Mouse (Mus musculus) left cerebral cortex, adult 11 months (tissue): ENCODE results near the gene A330070K13Rik.

ENCODE experiments used
- DNase-seq: peaks from one replicate; pipeline ENCODE4 v3.0.0; 2022; ENCODE audit warnings: low spot score

Gene A330070K13Rik

GRCm38 (mm10) chr5:130384222-130384912, at the start of gene A330070K13Rik:
A330070K13Rik (minus strand) TSS chr5:130384631.
- DNase-seq: no peak

- DNase-seq: peak; percentile 7
Observed at GRCm38 (mm10) chr5:130411516-130411915, 27.1 kb upstream of the A330070K13Rik start.

- DNase-seq: no peak
Observed at GRCm38 (mm10) chr5:130409706-130410105, 25.3 kb upstream of the A330070K13Rik start.

- DNase-seq: peak; percentile 47
Observed at GRCm38 (mm10) chr5:130405201-130405600, 20.8 kb upstream of the A330070K13Rik start.

GRCm38 (mm10) chr5:130400136-130400917, 15.9 kb upstream of the A330070K13Rik start:
- no peak for DNase-seq

- DNase-seq: no peak
Observed at GRCm38 (mm10) chr5:130395142-130395541, 10.7 kb upstream of the A330070K13Rik start.

- no peak for DNase-seq
Observed at GRCm38 (mm10) chr5:130394386-130394785, 10.0 kb upstream of the A330070K13Rik start.

GRCm38 (mm10) chr5:130393618-130394355, 9.4 kb upstream of the A330070K13Rik start:
- DNase-seq: no peak

GRCm38 (mm10) chr5:130386418-130386817, 2.0 kb upstream of the A330070K13Rik start:
- DNase-seq: no peak

- DNase-seq: no peak
Observed at GRCm38 (mm10) chr5:130375411-130375810, 9.0 kb downstream of the A330070K13Rik start.

- DNase-seq: no peak
Observed at GRCm38 (mm10) chr5:130369237-130369636, 15.2 kb downstream of the A330070K13Rik start, which contains the start of gene Caln1. Caln1 (plus strand) TSS chr5:130369455.

- DNase-seq: no peak
Observed at GRCm38 (mm10) chr5:130368236-130368635, 16.2 kb downstream of the A330070K13Rik start.

- DNase-seq: no peak
Observed at GRCm38 (mm10) chr5:130363773-130364172, 20.7 kb downstream of the A330070K13Rik start.

- no peak for DNase-seq
Observed at GRCm38 (mm10) chr5:130363111-130363510, 21.3 kb downstream of the A330070K13Rik start.

GRCm38 (mm10) chr5:130355223-130355622, 29.2 kb downstream of the A330070K13Rik start:
- DNase-seq: no peak

GRCm38 (mm10) chr5:130345871-130346270, 38.6 kb downstream of the A330070K13Rik start:
- DNase-seq: no peak

GRCm38 (mm10) chr5:130344999-130345398, 39.4 kb downstream of the A330070K13Rik start:
- DNase-seq: no peak

- no peak for DNase-seq
Observed at GRCm38 (mm10) chr5:130340656-130341055, 43.8 kb downstream of the A330070K13Rik start.

GRCm38 (mm10) chr5:130335462-130335861, 49.0 kb downstream of the A330070K13Rik start:
- no peak for DNase-seq

- no peak for DNase-seq
Observed at GRCm38 (mm10) chr5:130333971-130334370, 50.5 kb downstream of the A330070K13Rik start.

- DNase-seq: no peak
Observed at GRCm38 (mm10) chr5:130333566-130333965, 50.9 kb downstream of the A330070K13Rik start.

GRCm38 (mm10) chr5:130331206-130331605, 53.2 kb downstream of the A330070K13Rik start:
- no peak for DNase-seq
